Comparison of ENCODE assay signal across 8 mouse cellular contexts in genomic region chr6:119792562-119792961, GRCm38 (mm10). TPM values are rescaled to one million over a fixed set of nuclear protein-coding genes. Genes with fewer than 3 reads are reported as not detected.
A peak's percentile ranks its signal among the peaks of the same experiment; 100 is the strongest.
DNase-seq lines count a peak whose midpoint lies in the region; ATAC-seq and TF ChIP-seq lines count a peak whose summit lies in the region.

No protein-coding gene starts in this region.

- peak; percentile 24 for DNase-seq in forebrain, embryonic 10.5 days (ENCODE audit: extremely low spot score, low spot score)
- DNase-seq in B cell, adult 2 months = peak; percentile 65 to 68
- peak; percentile 70 for DNase-seq in adrenal gland, postnatal 14 days
- DNase-seq in embryo, embryonic 9.5 days (ENCODE audit: extremely low spot score) = peak; percentile 54
- peak; percentile 77 for DNase-seq in kidney, postnatal 10 days
- peak; percentile 62 for DNase-seq in liver, postnatal 0 days
- DNase-seq in right cerebral cortex, postnatal 4 days = peak; percentile 48

- no peak overlapping the region for H3K4me3 ChIP-seq in forebrain, embryonic 10.5 days
- no peak overlapping the region for H3K4me3 ChIP-seq in forebrain, embryonic 12.5 days (replicated peaks)
- H3K4me3 ChIP-seq in liver, postnatal 0 days (ENCODE audit: low read depth, low read length) = no peak overlapping the region

- H3K9ac ChIP-seq in forebrain, embryonic 12.5 days = no peak overlapping the region
- no peak overlapping the region for H3K9ac ChIP-seq in liver, postnatal 0 days (replicated peaks)

- ATAC-seq in forebrain, embryonic 12.5 days (ENCODE audit: low FRiP score) = no peak
- no peak for ATAC-seq in liver, postnatal 0 days

- no peaks in the 10 kb centered on the region for H3K27me3 ChIP-seq in forebrain, embryonic 10.5 days (ENCODE audit: poor library complexity, severe bottlenecking)
- H3K27me3 ChIP-seq in forebrain, embryonic 12.5 days = no peaks in the 10 kb centered on the region
- no peaks in the 10 kb centered on the region for H3K27me3 ChIP-seq in liver, postnatal 0 days (ENCODE audit: insufficient read depth, low read length)

- peak; percentile 86 for TF ChIP-seq CTCF in liver, postnatal 0 days (IDR thresholded peaks at IDR 0.05; ENCODE audit: low read depth)

- 48% methylated on average over 2 of the region's 2 CpGs for WGBS in forebrain, embryonic 10.5 days
- WGBS in forebrain, embryonic 12.5 days = 47% methylated on average over 2 of the region's 2 CpGs
- WGBS in liver, postnatal 0 days (ENCODE audit: insufficient replicate concordance) = 44% methylated on average over 2 of the region's 2 CpGs

- no peak overlapping the region for H3K4me2 ChIP-seq in forebrain, embryonic 12.5 days
- H3K4me2 ChIP-seq in liver, postnatal 0 days (ENCODE audit: low read depth, low read length) = no peak overlapping the region

- H3K27ac ChIP-seq in forebrain, embryonic 10.5 days = no peak overlapping the region
- no peak overlapping the region for H3K27ac ChIP-seq in forebrain, embryonic 12.5 days
- H3K27ac ChIP-seq in liver, postnatal 0 days (ENCODE audit: low read depth) = no peak overlapping the region

- no peak for TF ChIP-seq EP300 in liver, postnatal 0 days (IDR thresholded peaks at IDR 0.05; ENCODE audit: low read depth)

- no peaks in the 10 kb centered on the region for H3K9me3 ChIP-seq in forebrain, embryonic 10.5 days
- H3K9me3 ChIP-seq in forebrain, embryonic 12.5 days = no peaks in the 10 kb centered on the region
- H3K9me3 ChIP-seq in liver, postnatal 0 days (ENCODE audit: low read length) = no peaks in the 10 kb centered on the region

- peaks cover 21% of the 10 kb centered on the region for H3K36me3 ChIP-seq in forebrain, embryonic 10.5 days (replicated peaks)
- H3K36me3 ChIP-seq in forebrain, embryonic 12.5 days (replicated peaks) = peaks cover 9% of the 10 kb centered on the region
- 0 out of 2 replicates have a peak, but pooled peaks cover 3% of the 10 kb centered on the region for H3K36me3 ChIP-seq in liver, postnatal 0 days (replicated peaks; ENCODE audit: insufficient read depth, low read length)

- H3K4me1 ChIP-seq in forebrain, embryonic 10.5 days = no peaks in the 10 kb centered on the region
- H3K4me1 ChIP-seq in forebrain, embryonic 12.5 days = no peaks in the 10 kb centered on the region
- no peaks in the 10 kb centered on the region for H3K4me1 ChIP-seq in liver, postnatal 0 days (ENCODE audit: insufficient read depth)

RNA-seq across cellular contexts. Expression of gene Erc1, which starts 55.4 kb away (rescaled TPM):
- 19.6 and 22.5 TPM in 2 replicates for polyA plus RNA-seq in forebrain, embryonic 10.5 days (2016; fragmentation: Nextera tagmentation; extraction: Ambion mirVana)
- 32.9 and 34.9 TPM in 2 replicates for polyA plus RNA-seq in forebrain, embryonic 12.5 days (2016; fragmentation: Nextera tagmentation; extraction: Ambion mirVana)
- 24.1 and 24.7 TPM in 2 replicates for total RNA-seq in adrenal gland, postnatal 14 days (2021)
- polyA plus RNA-seq in liver, postnatal 0 days (2015; fragmentation: Nextera tagmentation; extraction: Ambion mirVana) = 2.7 and 4.0 TPM in 2 replicates

Comparison
In these comparisons a context has a peak if more than half of its experiments do, and no peak if none do; other contexts are left out.
1. DNase-seq: peak in every context shown above with its lines; median percentile 77 in kidney, postnatal 10 days; 70 in adrenal gland, postnatal 14 days; 66 in B cell, adult 2 months; 62 in liver, postnatal 0 days; 54 in embryo, embryonic 9.5 days; 48 in right cerebral cortex, postnatal 4 days; 24 in forebrain, embryonic 10.5 days.